Mouse (Mus musculus) mesoderm, embryonic 11.5 days (tissue): Measurements from ENCODE around the gene Cx3cr1.

ENCODE experiments used
- DNase-seq: peaks from one replicate; pipeline ENCODE4 v3.0.0-alpha.2; 2012; ENCODE audit warnings: low read depth, low spot score

Gene Cx3cr1

DNA sequence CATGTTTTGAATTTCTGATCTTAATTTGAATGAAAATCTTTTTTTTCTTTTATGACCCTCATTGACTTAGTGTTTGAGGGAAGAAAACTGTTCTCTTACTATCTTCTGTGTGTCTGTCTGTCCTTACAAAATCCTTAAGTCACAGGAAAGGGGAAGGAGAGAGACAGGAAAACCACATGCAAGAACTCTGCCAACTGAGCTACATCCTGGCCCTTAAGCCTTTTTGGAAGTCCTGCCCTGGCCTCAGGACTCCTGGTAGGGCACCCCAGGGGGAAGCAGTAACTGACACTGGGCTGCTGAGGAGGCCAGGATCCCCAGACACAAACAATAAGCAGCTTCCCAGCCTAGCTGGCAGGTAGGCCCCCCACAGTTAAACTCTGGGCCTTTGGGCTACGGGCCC is 126.4 kb downstream of the Cx3cr1 start:
- no peak for DNase-seq

DNA sequence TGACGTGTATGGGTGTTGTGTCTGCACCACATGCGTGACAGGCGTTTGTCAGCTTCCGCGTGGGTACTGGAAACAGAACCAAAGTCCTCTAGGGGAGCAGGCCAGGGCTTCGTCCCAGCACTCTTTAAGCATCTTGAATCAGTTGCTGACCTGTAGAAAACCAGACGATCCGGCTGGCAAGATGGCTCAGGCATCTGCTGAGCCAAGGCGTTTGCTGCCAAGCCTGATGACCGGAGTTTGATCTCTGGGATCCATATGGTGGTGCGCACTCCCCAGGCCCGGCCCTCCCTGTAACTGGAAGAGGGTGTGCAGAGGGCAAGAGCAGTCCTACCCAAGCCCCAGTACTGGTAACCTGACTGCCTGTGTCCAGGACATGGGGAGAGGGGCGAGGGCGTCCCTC is 127.8 kb downstream of the Cx3cr1 start:
- no peak for DNase-seq

DNA sequence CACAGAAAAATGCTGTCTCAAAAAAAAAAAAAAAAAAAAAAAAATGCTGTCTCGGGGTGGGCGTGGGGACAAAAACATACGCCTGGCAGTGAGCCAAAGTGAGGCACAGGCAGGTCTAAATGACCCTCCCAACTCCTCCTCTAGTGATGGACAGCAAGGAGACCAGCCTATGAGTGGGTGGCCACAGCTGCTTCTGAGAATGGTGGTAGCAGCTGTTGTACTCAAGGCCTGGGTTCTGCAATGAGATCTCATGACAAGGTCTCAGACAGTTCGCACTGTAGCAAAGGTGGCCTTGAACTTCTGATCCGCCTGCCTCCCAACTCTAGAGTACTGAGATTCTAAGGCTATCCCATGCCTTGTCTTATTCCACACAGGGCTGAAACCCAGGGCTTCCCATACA is 128.3 kb downstream of the Cx3cr1 start:
- DNase-seq = no peak

DNA sequence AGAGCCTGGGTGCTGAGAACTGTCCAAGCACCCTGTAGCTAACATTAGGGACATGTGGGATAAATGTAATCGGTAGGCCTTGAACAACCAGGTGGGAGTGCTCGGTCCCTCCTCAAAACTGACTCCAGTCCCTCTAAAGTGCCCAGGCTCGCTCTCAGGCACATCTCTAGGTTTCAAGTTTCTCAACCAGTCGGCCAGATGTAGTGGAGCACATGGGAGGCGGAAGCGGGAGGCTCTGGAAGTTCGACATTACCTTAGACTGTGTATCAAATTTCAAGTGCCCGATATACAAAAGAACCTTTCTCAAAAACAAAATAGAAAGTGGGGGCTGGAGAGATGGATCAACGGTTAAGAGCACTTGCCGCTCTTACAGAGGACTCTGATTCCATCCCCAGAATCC is 130.0 kb downstream of the Cx3cr1 start:
- no peak for DNase-seq

DNA sequence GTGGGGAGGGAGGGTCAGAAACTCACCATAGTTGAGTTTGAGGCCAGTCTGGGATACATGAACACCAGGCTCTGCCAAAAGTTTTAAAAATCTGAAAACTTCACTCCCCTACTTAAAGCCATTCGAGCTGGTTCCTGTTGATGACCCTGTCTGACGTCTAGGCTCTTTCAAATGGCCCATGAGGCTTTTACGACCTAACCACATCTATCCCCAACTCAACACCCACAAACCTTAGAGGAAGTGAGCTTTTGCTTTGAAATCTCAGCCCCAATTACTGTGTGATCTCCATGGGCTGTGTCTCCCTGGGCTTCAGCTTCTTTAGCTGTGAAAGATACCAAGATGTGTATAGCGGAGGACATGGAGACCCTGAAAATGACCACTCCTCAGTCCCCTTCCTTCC is 131.2 kb downstream of the Cx3cr1 start:
- no peak for DNase-seq

DNA sequence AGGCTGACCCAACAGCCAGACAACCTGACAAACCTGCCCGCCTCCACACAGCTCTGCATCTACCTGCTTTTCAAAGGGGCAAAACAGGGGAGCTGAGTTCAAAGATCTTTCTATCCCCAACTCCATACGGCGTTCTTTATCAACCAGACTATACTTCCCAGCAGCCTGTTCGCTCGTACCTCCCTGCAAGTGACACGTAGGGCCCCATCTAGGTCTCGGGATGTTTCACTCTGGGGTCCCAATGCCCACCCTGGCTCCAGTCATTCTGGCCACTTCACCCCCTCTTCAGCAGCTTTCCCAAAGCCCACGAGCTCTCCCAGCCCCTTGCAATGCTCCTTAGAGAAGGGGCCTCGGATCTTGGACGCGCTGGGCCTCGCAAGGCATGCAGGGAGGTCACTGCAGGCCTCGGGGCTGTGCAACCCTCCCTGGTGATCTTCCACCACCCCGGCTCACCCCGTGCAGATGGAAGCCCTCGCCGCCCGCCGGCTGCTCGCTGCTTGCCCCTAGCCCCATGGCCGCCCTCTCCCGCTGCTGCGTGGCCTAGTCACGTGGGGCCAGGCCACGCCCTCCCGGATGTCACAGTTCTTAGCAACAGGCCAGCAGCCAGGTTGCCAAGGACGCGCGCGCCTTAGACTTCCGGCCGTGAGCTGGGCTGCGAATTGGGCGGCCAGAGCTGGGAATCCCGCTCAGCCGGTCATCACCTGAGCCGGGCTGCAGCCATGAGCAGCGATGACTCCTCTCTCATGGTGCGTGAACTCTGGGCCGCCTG is 132.5 kb downstream of the Cx3cr1 start, which contains the start of the genes Gorasp1 and Ttc21a:
Gene Gorasp1, minus strand, starts transcription at position 561 of the 769 bp plus-strand sequence.
Gene Ttc21a, plus strand, starts transcription at position 602 of the 769 bp plus-strand sequence.
- DNase-seq = peak; percentile 96

DNA sequence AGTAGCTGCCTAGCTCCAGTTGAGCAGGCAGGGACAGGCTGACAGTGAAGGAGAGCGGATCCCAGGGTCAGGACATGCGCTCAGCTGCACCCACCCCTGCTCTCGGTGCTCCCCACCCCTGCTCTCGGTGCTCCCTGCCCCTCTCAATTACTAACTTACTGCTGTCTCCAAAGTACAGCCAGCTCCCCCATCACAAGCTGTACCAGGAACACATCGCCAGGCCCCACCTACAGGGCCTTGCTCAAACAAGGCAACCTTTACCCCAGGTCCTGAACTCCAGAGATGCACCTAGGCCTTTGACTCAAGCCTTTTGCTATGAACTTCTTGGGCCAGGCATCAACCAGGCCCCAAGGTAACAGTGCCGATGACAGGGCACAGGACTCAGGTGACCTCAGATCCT is 136.0 kb downstream of the Cx3cr1 start:
- no peak for DNase-seq

DNA sequence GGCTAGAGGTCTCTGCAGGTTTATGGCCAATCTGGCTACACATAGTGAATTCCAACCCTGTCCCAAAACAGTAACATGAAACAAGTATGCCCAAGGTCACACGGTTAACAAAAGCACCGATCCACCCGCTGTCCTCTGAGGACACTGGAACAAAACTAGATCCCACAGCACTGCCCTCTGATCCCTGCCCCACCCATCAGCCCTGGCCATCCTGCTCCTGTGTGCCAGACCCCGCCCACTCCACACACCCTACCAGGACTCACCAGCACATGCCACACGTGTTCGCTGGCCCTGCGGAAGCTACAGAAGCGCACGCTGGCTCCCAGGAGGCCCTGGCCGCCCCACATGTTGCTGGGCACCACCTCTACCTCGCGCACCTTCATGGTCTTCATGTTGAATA is 137.3 kb downstream of the Cx3cr1 start:
- no peak for DNase-seq

DNA sequence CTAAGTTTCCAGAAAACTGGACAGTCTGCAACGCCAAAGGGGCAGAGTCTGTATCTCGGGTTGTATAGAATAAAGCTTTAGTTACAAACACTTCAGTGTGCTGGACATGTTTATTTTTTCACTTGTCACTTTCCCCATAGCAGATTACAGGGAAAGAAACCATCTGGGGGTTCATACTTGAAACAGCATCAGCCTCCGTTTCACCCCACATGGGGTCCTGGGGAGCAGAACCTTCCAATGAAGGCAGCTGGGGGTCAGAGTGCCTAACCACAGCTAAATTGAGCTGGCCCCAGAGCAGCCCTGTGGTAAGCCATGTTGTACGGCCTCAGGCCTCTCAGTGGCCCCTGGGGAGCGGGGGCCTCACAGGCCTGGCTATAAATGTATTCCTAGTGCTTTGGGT is 143.2 kb downstream of the Cx3cr1 start:
- DNase-seq = no peak

DNA sequence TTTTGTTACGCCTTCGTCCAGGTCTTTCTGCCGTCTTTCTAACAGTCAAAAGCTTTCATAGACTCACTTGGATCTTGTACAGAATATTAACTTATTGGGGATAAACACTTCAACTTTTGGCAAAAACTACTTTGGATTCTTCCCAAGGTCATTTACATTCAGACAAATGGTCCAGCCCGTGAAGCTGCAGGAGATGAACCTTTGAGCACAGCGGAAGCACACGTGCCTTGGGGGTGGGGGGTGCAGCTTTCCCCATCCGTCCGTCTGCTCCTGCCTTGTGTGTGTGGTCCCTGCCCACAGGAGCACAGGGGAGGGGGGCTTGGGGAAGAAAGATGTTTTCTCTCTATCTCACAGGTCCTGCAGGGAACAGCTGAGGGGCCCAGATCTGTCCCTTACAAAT is 143.9 kb downstream of the Cx3cr1 start:
- DNase-seq = no peak

DNA sequence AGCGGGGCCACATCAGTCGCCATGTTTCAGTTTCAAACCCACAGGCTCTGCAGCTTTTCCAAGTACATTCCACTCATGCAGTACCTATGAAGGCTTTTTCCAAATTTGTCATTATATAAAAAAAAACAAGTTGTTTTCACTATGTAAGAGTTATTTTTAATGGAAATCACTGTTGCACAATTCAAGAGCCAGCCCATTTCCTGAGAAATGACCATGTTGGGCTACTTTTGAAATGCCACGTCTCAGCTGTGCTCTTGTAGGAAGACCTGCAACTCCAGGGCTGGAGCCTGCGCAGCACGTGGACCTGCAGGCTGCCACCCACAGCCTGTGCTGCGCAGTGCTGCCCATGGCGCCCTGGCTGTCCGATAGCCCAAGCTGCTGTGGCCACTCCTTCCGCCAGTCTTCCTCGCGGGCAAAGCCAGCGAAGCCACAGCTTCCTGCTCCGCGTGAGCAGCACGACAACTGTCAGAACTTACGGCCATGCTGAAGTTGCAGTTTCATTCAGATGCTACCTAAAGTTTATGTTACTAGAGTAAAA is 144.5 kb downstream of the Cx3cr1 start:
- no peak for DNase-seq

DNA sequence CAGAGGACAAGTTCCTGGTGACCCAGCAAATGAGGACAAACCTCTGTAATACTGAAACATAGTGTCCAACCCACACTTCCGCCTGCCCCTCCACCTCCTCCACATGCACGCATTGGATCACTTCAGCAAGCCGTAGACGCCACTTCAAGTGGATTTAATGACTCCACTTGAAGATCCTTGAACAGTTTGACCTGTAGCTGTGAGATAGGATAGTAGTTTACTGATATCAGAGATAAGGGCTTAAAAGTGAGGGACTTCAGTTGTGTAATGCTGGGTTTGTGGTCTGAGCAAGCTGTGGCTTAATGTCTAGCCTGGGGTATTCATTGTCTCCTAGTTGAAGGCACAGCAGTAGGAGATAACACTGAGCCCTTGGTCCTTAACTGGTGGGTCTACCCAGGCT is 146.2 kb downstream of the Cx3cr1 start:
- DNase-seq = no peak

DNA sequence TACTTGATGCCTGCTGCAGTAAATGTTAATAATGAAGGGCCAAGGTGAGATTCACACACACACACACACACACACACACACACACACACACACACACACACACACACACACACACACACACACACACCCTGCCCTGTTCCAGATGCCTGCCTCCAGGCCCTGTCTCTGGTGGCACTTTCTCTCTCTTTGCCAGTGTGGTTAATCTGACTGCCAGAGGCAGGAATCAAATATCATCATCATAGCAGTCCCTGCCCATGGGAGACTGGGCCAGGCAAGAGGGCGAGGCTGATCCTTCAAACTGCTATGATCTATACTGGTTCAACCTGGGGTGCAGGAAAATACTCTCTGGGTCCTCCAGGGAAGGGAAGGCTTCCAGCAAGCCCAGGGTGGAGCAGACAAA is 149.8 kb downstream of the Cx3cr1 start:
- DNase-seq = no peak

DNA sequence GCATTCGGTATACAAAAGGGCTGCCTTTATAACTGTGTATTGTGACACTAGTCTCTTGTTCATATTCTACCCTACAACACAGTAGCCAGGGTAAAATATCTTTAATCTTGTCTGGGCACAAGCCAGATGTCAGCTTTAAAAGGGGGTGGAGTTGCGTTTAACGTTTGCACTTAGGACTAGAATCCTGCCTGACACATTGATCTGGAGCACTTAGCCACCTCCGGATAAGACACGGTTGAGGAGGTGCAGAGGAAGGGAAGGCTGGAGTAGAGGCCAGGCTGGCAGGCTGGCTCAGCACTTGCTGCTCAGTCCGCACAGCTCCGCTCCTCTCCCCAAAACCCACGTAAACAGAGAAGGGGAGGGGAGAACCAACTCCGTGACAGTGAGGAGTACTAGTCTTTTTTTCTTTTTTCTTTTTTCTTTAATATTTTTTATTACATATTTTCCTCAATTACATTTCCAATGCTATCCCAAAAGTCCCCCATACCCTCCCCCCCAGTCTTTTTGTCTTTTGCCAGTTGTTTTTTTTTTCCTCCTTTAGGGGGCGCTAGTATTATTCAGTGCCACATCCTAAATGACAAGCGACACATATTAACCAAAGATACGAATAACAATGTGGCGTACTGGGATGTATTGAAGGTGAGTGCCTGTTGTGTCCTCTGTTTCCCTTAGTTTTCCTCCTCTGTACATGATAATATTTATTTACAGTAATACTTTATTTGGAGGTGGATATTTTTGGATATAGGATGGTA is 156.4 kb downstream of the Cx3cr1 start:
- peak; percentile 13 for DNase-seq

DNA sequence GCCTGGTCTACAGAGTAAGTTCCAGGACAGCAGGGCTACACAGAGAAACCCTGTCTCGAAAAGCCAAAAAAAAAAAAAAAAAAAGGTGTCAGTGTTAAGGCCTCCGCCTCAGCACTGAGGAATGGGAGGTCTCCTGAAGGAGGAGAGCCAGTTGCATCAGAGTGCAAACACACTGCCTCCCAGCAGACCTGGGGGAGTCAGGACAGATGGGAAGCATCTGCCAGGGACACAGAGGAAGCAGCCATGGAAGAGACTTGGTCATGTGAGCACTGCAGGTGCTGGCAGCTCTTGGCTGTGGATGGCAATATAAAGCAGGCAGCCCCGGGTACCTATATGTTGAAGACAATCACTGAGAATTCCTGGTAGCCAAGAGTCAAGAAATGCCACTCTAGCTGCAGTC is 159.7 kb downstream of the Cx3cr1 start:
- DNase-seq = no peak

DNA sequence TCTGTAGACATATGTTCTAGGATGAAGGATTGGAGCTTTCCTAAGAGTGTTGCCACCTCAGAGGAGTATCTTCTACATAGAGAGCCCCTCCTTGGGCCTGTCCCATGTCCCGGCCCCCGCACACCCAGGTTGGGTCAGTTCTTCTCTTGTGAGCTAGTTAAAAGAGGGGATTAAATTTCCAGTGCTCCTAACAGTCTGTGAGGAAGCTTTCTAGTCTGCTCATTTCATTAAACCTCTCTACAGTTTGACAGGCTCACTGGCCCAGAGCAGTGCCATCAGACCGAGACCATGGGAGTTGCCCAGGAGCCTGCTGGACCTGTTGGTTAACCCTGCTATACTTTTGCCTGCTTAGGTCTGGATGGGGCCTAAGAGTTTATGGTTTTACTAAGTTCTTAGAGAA is 161.0 kb downstream of the Cx3cr1 start:
- DNase-seq = no peak

DNA sequence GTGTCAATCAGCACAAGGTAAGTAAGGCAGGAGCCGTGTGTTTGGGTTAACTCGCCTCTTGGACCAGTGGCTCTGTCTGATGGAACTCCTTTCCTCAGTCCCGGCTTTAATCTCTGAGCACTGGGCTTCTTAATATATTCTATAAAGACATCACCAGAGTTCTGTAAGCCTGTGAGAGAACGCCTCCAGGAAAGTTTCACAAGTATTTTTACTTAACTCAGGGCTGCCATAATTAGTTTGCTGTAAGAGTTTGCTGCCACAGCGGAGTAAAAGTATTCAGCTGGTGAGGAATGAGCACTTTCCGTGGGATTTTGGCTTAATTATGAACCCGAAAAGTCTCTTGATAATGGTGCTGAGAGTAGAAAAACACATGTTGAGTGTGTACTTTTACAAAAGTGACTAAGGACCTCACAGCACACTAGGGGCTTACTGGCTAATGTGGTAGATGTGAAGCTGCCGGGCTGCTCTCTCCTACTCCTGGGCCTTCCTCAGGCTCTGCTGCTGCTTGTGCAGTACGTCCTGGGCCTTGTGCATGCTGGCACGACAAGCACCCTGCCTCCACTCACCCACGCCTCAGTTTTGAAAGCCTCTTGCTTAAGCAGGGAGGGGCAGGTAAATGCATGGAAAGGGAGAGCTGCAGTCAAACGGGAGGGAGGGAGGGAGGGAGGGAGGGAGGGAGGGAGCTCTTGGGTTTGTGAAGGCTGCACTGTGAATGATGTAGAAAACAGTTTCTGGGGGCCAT is 167.1 kb downstream of the Cx3cr1 start:
- DNase-seq = no peak

DNA sequence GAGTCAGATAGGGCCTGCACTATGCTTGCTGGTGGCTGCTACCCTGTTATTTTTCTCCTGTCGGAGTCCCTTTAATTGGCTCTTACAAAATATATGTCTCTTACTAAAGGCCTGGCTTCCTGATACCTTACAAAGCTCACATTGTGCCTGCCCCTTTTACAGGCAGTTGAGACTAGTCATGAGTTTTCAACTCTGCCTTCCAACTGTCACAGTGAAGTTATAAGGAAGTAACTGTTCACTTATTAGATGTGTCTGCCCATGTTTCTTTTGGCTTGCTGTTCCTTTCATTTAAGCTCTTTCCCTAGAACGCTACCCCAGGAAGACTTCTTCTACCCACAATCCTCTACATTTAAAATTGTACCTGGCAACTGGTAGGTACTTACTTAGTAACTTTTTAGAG is 170.2 kb downstream of the Cx3cr1 start:
- no peak for DNase-seq

DNA sequence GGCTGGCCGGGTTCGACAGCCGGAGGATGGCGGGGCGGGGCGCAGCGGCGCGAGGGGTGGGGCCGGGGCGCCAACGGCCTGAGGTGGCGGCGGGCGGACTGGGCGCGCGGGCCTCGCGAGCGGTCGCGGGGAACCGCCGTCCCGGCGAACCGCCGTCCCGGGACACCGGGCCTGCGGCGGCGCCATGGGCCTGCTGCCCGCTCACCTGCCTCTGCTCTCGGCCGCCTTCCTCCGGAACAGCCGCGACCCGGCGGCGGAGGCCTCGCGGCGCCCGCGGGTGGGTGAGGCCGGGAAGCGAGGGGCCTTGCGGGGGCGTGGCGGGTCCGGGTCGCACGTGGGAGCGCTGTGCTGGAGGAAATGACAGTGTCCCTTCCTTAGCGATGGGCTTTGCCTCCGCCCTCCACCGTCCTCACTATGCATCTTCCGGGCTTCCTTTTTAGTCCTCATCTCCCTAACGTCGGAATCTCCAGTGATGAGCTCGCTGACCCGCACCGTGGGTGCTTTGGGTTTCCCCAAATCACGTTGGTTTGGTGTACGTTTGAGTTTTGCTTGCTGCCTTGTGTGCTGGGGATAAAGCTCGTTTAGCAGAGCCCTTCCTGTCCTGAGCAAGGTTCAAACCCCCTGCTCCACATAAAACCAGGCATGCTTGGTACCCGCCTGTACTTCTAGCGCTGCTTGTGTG is 174.5 kb downstream of the Cx3cr1 start:
- DNase-seq = peak; percentile 14

DNA sequence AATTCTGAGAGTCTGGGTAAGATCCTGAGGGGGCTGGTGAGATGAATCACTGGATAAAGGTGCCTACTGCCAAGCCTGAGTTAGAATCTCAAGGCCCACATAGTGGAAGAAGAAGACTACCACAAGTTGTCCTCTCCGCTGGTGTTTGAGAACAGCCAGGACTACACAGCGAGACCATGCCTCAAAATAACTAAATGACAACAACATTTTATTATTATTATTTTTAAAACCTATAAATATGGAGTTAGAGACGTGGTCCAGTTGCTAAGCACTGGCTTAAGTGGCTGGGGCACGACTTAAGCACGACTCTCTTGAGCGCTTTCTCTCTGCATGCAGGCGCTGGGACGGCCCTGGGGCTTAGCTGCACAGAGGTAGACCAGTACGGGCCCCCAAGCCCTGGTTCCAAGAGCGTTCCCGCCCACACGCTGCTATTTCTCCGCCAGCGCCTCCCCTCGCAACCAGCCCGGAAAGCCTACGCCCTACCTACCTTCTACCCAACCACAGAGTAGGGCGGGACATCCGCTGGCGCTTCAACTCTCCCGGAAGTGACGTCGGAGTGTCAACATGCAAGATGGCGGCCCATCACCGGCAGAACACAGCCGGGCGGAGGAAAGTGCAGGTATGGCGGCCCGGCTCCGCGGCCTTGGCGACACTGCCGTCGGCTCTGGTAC is 175.2 kb downstream of the Cx3cr1 start, which contains the start of gene Wdr48:
Gene Wdr48, plus strand, starts transcription at position 540 of the 671 bp plus-strand sequence.
- peak; percentile 99 for DNase-seq

DNA sequence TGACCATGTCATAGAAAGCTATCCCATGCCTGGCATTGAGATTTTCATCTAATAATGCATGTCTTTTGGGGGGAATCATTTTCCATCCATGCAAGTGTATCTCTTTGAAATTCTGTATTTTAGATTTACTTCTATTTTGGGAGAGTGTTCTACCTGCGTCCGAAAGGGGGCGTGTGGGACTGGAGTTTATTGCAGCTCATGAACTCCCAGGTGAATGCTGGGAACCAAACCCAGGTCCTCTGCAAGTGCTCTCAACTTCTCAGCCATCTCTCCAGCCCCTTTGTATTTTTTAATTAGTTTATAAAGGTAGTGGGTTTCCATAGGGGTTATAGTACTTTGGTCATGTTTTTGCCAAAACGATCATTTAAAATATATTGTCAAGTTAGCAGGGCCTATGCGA is 175.8 kb downstream of the Cx3cr1 start:
- no peak for DNase-seq
